In the genomic region with DNA sequence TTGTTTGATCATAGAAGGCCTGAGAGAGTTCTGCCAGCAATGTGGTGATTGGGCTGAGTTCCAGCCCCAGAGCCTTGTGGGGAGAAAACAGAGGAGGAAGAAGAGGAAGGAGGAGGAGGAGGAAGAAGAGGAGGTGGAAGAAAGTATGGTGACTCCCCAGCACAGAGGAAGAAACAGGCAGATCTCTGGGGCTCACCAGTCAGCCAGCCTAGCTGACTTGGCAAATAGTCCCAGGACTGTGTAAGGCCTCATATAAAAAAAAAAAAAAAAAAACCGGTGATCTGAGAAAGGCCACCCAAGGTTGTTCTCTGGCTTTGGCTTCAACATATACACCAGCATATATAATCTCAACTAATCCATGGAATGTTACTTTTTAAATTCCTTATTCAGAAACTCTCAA, we compare ENCODE assay signal across 25 mouse cellular contexts. TPM values are rescaled to one million over a fixed set of nuclear protein-coding genes. Genes with fewer than 3 reads are reported as not detected.
DNase-seq lines count a peak whose midpoint lies in the region; ATAC-seq and TF ChIP-seq lines count a peak whose summit lies in the region.
"Had no signal": no experiment of that assay in that cellular context is flagged by ENCODE, and none has a peak within 500 bp of the region (broad histone marks: within the 10 kb centered on the region; RNA-seq: fewer than 3 reads in every experiment).

No protein-coding gene starts in this region.

- H3K27me3 ChIP-seq in kidney, embryonic 16.5 days (ENCODE audit: insufficient read depth, low read length): no peaks in the 10 kb centered on the region
- H3K27me3 ChIP-seq in liver, embryonic 15.5 days: no peaks in the 10 kb centered on the region
- H3K27me3 ChIP-seq in hindbrain, embryonic 10.5 days (ENCODE audit: insufficient read depth, poor library complexity, severe bottlenecking): no peaks in the 10 kb centered on the region
- H3K27me3 ChIP-seq: embryonic facial prominence, embryonic 13.5 days; forebrain, embryonic 12.5 days; hindbrain, embryonic 12.5 days; limb, embryonic 12.5 days; megakaryocyte, embryonic 14.5 days; midbrain, embryonic 13.5 days; Patski had no signal

- peak overlapping the region; percentile 28; the same call in 1 of the 2 replicates for H3K27ac ChIP-seq in gastrocnemius, adult 2 months
- peak overlapping the region; percentile 70 for H3K27ac ChIP-seq in kidney, embryonic 16.5 days (ENCODE audit: low read length)
- no peak overlapping the region for H3K27ac ChIP-seq in ES-E14 (ENCODE audit: insufficient read depth, low read depth, low read length, poor library complexity, severe bottlenecking)
- H3K27ac ChIP-seq in liver, embryonic 15.5 days (replicated peaks): peak overlapping the region; percentile 68
- H3K27ac ChIP-seq in hindbrain, embryonic 10.5 days: no peak overlapping the region
- H3K27ac ChIP-seq: embryonic facial prominence, embryonic 13.5 days; forebrain, embryonic 12.5 days; hindbrain, embryonic 12.5 days; limb, embryonic 12.5 days; midbrain, embryonic 13.5 days had no signal

- H3K9ac ChIP-seq in kidney, embryonic 16.5 days (replicated peaks; ENCODE audit: low read length): no peak overlapping the region
- H3K9ac ChIP-seq in ES-E14 (ENCODE audit: insufficient read depth, low read depth, low read length, poor library complexity, severe bottlenecking): no peak overlapping the region; the same call in 1 of the 2 replicates
- H3K9ac ChIP-seq in liver, embryonic 15.5 days: no peak overlapping the region
- H3K9ac ChIP-seq: embryonic facial prominence, embryonic 13.5 days; forebrain, embryonic 12.5 days; hindbrain, embryonic 12.5 days; limb, embryonic 12.5 days; lung, embryonic 14.5 days; midbrain, embryonic 13.5 days had no signal

- no peak for ATAC-seq in kidney, embryonic 16.5 days (ENCODE audit: low FRiP score, low TSS enrichment)
- ATAC-seq in liver, embryonic 15.5 days (ENCODE audit: insufficient read depth): no peak
- ATAC-seq: midbrain, embryonic 13.5 days; Patski had no signal

- no peaks in the 10 kb centered on the region for H3K9me3 ChIP-seq in kidney, embryonic 16.5 days (ENCODE audit: low read length)
- H3K9me3 ChIP-seq in ES-E14 (ENCODE audit: control insufficient read depth, insufficient read depth, low read depth, low read length): no peaks in the 10 kb centered on the region
- H3K9me3 ChIP-seq in liver, embryonic 15.5 days (replicated peaks): no peaks in the 10 kb centered on the region
- H3K9me3 ChIP-seq in hindbrain, embryonic 10.5 days: peaks cover 3% of the 10 kb centered on the region; the same call in 1 of the 2 replicates
- H3K9me3 ChIP-seq: forebrain, embryonic 12.5 days; hindbrain, embryonic 12.5 days; limb, embryonic 12.5 days; megakaryocyte, embryonic 14.5 days had no signal

- peaks cover 32% of the 10 kb centered on the region for H3K4me1 ChIP-seq in kidney, embryonic 16.5 days (ENCODE audit: insufficient read depth, low read length)
- peaks cover 0 to 14% of the 10 kb centered on the region in 2 experiments; a peak in 2 of 4 replicates for H3K4me1 ChIP-seq in ES-E14 (ENCODE audit: control insufficient read depth in 2 of 2, insufficient read depth in 2 of 2, low read length in 2 of 2, poor library complexity in 1 of 2)
- peaks cover 62% of the 10 kb centered on the region for H3K4me1 ChIP-seq in liver, embryonic 15.5 days (replicated peaks)
- H3K4me1 ChIP-seq in hindbrain, embryonic 10.5 days (replicated peaks): peaks cover 24% of the 10 kb centered on the region

- intact Hi-C loops in gastrocnemius, adult 2 months (cut with DNase I): no loop called here

- TF ChIP-seq CTCF in gastrocnemius, adult 2 months (IDR thresholded peaks at IDR 0.05): no peak

- H3K36me3 ChIP-seq in kidney, embryonic 16.5 days (ENCODE audit: insufficient read depth, low read length): no peaks in the 10 kb centered on the region
- no peaks in the 10 kb centered on the region for H3K36me3 ChIP-seq in ES-E14 (ENCODE audit: control insufficient read depth, insufficient read depth, low read length, poor library complexity, severe bottlenecking)
- peaks cover 14% of the 10 kb centered on the region; the same call in 1 of the 2 replicates for H3K36me3 ChIP-seq in liver, embryonic 15.5 days (replicated peaks)
- H3K36me3 ChIP-seq in hindbrain, embryonic 10.5 days: peaks cover 12% of the 10 kb centered on the region
- H3K36me3 ChIP-seq: hindbrain, embryonic 12.5 days had no signal

- in situ Hi-C loops in ES-E14 (cut with MboI; ENCODE audit: low sequenced_read_pairs in 2 of 2, unreplicated experiment in 2 of 2): loop anchor here in 1 of 2 experiments (25.0 kb wide), 1 partner anchor 179 kb away; no protein-coding TSS in a partner anchor

- 50% methylated on average over 1 of the region's 1 CpGs for WGBS in kidney, embryonic 16.5 days
- WGBS in liver, embryonic 15.5 days (ENCODE audit: insufficient replicate concordance): 29% methylated on average over 1 of the region's 1 CpGs
- whole genome bisulfite sequencing in hindbrain, embryonic 10.5 days: 73% methylated on average over 1 of the region's 1 CpGs

- no peak for DNase-seq in gastrocnemius, adult 2 months
- DNase-seq in gastrocnemius, adult 18-20 months (ENCODE audit: low spot score): no peak
- DNase-seq in kidney, postnatal 10 days: no peak
- no peak for DNase-seq in ES-E14 (ENCODE audit: low read depth, low spot score)
- no peak for DNase-seq in hindbrain, embryonic 10.5 days (ENCODE audit: low spot score)
- no peak for DNase-seq in adrenal gland, adult 8-10 months
- DNase-seq: adrenal gland, adult 2 months; cerebellum, adult 18-20 months; cerebellum, postnatal 14 days; embryo, embryonic 11 days; heart, postnatal 14 days; layer of hippocampus, postnatal 36 days; lung, embryonic 14.5 days; lung, postnatal 36 days had no signal

- H3K4me3 ChIP-seq in gastrocnemius, adult 2 months: no peak overlapping the region
- H3K4me3 ChIP-seq in kidney, embryonic 16.5 days (ENCODE audit: low read length): no peak overlapping the region
- H3K4me3 ChIP-seq in ES-E14 (ENCODE audit: insufficient read depth in 1 of 2, low read depth in 1 of 2, low read length in 2 of 2, poor library complexity in 1 of 2, severe bottlenecking in 1 of 2): no peak overlapping the region
- no peak overlapping the region for H3K4me3 ChIP-seq in liver, embryonic 15.5 days (replicated peaks)
- H3K4me3 ChIP-seq in hindbrain, embryonic 10.5 days: no peak overlapping the region
- H3K4me3 ChIP-seq: embryonic facial prominence, embryonic 13.5 days; erythroblast, embryonic 14.5 days; forebrain, embryonic 12.5 days; hindbrain, embryonic 12.5 days; limb, embryonic 12.5 days; megakaryocyte, embryonic 14.5 days; midbrain, embryonic 13.5 days had no signal

- no peak overlapping the region for H3K4me2 ChIP-seq in kidney, embryonic 16.5 days (replicated peaks; ENCODE audit: low read depth, low read length)
- peak overlapping the region; percentile 96; the same call in 1 of the 2 replicates for H3K4me2 ChIP-seq in liver, embryonic 15.5 days
- H3K4me2 ChIP-seq: embryonic facial prominence, embryonic 13.5 days; forebrain, embryonic 12.5 days; heart, embryonic 11.5 days; hindbrain, embryonic 12.5 days; limb, embryonic 12.5 days; lung, embryonic 14.5 days; midbrain, embryonic 13.5 days had no signal

TF ChIP-seq in ES-E14, 5 proteins besides CTCF, POLR2A, EP300 and RAD21:
- 0 out of 2 replicates have a peak, but pooled peaks have one; percentile 22 for TF ChIP-seq ZNF384 (IDR thresholded peaks at IDR 0.05; ENCODE audit: low read depth, low read length)
- no peak for TF ChIP-seq CHD2 (IDR thresholded peaks at IDR 0.05; ENCODE audit: low read depth, low read length)

RNA-seq across cellular contexts. Expression of gene Pitpnc1, which starts 4.5 kb away (rescaled TPM):
- total RNA-seq in gastrocnemius, adult 2 months (2021): 100 to 1,000 TPM in 1 of 2 experiments, 10 to 100 TPM in 1; 59.4 to 114 TPM
- 10 to 100 TPM; 73.8 to 93.7 TPM for total RNA-seq in gastrocnemius, adult 18-20 months (2021)
- 21.5 and 23.0 TPM in 2 replicates for polyA plus RNA-seq in kidney, embryonic 16.5 days (2015; fragmentation: Nextera tagmentation; extraction: Ambion mirVana)
- 37.3 and 42.9 TPM in 2 replicates for total RNA-seq in ES-E14 (2012; rRNA removed)
- polyA plus RNA-seq in liver, embryonic 15.5 days (2015; fragmentation: Nextera tagmentation; extraction: Ambion mirVana): 7.0 and 7.3 TPM in 2 replicates
- 21.9 and 22.8 TPM in 2 replicates for polyA plus RNA-seq in hindbrain, embryonic 10.5 days (2016; fragmentation: Nextera tagmentation; extraction: Ambion mirVana)
- total RNA-seq in adrenal gland, adult 8-10 months (2022): 10 to 100 TPM in 3 of 4 experiments, 1 to 10 TPM in 1; 9.5 to 13.2 (median 12.1) TPM

RNA-seq across cellular contexts. Expression of gene Psmd12, which starts 13.3 kb away (rescaled TPM):
- total RNA-seq in gastrocnemius, adult 2 months (2021): 100 to 1,000 TPM; 105 to 106 TPM
- total RNA-seq in gastrocnemius, adult 18-20 months (2021): 100 to 1,000 TPM; 101 to 110 TPM
- 178 and 180 TPM in 2 replicates for polyA plus RNA-seq in kidney, embryonic 16.5 days (2015; fragmentation: Nextera tagmentation; extraction: Ambion mirVana)
- 72.7 and 140 TPM in 2 replicates for total RNA-seq in ES-E14 (2012; rRNA removed)
- 78.6 and 88.4 TPM in 2 replicates for polyA plus RNA-seq in liver, embryonic 15.5 days (2015; fragmentation: Nextera tagmentation; extraction: Ambion mirVana)
- polyA plus RNA-seq in hindbrain, embryonic 10.5 days (2016; fragmentation: Nextera tagmentation; extraction: Ambion mirVana): 188 and 220 TPM in 2 replicates
- total RNA-seq in adrenal gland, adult 8-10 months (2022): 100 to 1,000 TPM in 1 of 4 experiments, 10 to 100 TPM in 3; 76.5 to 101 (median 86.8) TPM

Comparison
In these comparisons a context has a peak if more than half of its experiments do, and no peak if none do; other contexts are left out.
1. H3K27ac ChIP-seq: peak in gastrocnemius, adult 2 months (single experiment), kidney, embryonic 16.5 days (single experiment) and liver, embryonic 15.5 days (single experiment); none in ES-E14 (single experiment) and hindbrain, embryonic 10.5 days (single experiment).